Mouse (Mus musculus) heart, postnatal 25 days (tissue): Measurements from ENCODE around the gene Sult1b1. TPM values are rescaled to one million over a fixed set of nuclear protein-coding genes. Genes with fewer than 3 reads are reported as not detected.
"Not testable (repeated sequence)": the region's sequence is repeated elsewhere in the genome, so short reads cannot be mapped to it uniquely, and the experiment has no call there.

Source experiments
- DNase-seq: peaks from one replicate; pipeline ENCODE4 v3.0.0; 2022; ENCODE audit warnings: low spot score
- intact Hi-C: fragments of 180-260 bp; cut with DNase I; formaldehyde crosslinking; loops from one replicate; pipeline ENCODE4 v1.15.1; 2025
- total RNA-seq, 2 experiments: library from RNA; stranded (reverse); gene quantifications; 2 replicates each; pipeline ENCODE4 v1.2.3; 2021

Sult1b1 gene
- not detected for total RNA-seq

DNA sequence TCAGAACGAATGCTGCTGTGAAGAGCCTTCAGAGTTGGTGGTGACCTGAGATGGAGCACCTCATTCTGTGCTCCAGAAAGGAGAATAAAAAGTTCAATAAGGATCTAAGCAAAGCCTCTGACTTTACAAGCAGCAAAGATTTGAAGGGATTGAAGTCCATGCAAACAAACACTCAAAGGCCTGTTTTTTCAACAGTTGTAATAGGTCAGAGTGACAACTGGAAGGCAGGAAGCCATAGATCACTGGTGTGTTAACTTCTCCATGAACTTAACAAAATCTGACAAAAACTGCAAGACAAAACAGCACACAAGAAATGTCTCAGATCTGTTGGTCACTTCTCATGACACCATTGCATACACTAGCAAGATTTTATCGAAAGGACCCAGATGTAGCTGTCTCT, at the start of gene Sult1b1:
Gene Sult1b1 (minus strand): TSS at position 85 of the 400 bp plus-strand sequence.
- no peak for DNase-seq
- intact Hi-C loops: no loop called here

DNA sequence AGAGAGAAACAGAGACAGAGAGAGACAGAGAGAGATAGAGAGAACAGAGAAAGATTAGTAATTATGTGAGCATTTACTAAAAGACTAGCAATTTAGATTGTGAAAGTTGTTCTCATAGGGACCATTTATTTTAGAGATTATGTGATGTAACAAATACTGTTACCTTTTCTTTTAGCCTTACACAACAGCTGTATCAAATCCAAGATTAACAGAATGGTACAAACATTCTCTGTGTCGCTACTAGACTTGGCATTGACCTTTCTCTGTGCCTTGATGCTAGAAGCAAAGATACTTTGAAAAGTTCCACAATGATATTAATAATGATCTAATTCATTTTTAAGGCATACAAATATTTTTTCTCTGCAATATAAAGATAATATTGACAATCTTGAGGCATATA, 42.4 kb upstream of the Sult1b1 start:
- no peak for DNase-seq
- intact Hi-C loops: no loop called here

DNA sequence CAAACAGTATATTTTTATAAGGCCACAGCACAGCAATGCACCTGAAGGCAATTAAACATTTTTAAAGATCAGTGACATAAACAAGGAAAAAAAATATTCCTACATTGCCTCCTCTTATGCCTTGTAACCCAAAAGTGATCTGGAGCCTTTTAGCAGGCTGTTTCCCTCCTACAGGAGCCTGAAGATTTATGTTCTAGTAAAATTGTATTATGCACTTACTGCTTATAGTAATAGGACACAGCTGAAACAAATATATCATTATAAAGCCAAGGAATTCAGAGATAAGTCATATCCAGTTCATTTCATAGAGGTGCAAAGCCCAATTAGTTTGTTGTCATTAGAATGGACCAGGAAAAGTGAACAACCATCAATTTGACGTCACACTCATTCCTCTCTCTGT, 36.2 kb upstream of the Sult1b1 start:
- intact Hi-C loops: no loop called here
- no peak for DNase-seq

DNA sequence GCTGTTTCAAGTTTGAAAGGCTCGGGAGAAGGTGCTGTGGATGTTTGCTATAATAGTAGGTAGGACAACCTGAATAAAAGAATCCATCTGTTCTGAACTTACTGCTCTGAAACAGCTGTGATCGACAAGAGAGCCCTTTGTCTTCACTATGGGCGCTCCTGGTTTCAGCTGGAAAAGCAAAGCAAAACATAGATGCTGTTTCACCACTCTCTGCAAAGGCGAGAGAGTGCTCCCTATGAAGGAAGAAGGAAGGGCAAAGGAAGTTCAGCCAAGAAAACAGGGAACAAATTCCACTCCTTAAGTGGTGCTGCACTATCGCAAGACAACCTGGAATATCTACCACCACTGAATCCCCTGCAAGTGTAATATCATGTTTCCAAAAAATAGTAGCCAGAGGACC, 35.5 kb upstream of the Sult1b1 start:
- intact Hi-C loops: no loop called here
- DNase-seq: no peak

DNA sequence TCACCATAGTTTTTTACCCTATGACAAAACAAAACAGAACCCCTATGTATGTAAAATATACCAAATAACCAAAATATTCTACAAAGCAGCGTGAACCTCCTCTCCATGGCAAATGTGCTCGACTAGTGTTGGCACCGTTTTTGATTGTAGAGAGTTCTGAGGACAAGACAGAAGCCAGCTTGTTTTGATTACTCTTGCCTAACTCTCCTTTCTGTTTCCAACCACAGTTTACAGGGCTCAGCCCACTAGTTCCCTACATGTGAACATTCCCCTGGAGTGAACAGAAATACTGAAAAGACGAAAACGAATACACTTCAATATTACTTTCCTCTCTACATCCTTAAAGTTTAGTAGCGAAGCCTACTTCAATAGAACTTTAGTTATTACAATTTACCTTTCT, 34.8 kb upstream of the Sult1b1 start:
- intact Hi-C loops: no loop called here
- no peak for DNase-seq

DNA sequence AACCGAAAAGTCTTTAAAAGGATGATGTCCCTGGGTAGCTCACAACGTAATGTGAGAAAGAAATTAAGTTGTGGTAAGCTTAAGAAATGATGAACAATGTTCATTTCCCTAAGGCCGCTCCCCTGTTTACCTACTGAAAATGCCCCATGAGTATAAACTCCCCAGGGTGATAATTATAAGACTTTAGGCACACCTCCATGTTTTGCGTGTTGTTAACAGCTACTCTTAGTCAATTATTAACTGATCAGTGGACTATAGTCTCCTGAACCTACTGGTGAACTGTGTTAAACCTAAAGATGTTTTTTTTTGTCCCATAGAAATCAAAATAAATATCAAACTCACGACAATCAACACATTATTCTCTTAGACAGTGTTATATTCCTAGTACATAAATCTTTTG, 30.9 kb upstream of the Sult1b1 start, which contains the start of gene Sult1d1:
Gene Sult1d1 (minus strand): TSS at position 183 of the 400 bp plus-strand sequence.
- no peak for DNase-seq
- intact Hi-C loops: no loop called here

DNA sequence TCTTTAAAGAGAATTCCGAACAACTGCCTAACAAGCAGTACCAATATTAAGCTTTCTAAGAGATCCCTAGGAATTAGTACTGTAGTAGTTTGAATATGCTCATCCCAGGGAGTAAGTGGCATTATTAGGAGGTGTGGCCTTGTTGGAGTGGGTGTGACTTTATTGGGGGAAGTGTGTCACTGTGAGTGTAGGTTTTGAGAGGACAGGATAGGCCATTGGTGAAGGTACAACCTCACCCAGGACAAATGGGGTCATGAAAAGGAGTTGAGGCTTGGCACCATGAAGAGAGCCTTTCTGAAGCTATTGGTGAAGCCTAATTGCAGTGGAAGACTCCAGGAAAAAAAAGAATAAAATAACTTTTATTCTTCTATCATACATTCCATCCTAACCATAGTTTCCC, 29.3 kb upstream of the Sult1b1 start:
- intact Hi-C loops: no loop called here
- DNase-seq: no peak

DNA sequence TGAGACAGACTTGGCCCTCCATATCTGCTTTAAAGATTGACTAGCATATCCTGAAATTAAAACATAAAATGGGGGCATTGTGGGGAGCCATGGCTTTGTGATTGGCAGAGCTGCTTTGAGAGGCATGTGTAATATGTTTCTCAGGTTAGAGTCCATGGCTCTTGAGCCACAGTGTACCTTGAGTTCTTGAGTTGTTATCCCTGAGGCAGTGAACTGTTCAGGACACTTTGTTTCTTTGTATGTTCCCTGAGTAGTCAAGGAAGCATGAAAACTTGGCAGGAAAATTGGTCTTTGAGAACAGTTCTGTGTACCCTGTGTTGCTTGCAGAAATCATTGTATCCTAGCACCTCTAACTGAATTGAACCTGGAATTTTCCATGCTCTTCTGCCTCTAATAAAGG, 25.0 kb upstream of the Sult1b1 start:
- no peak for DNase-seq
- intact Hi-C loops: no loop called here

DNA sequence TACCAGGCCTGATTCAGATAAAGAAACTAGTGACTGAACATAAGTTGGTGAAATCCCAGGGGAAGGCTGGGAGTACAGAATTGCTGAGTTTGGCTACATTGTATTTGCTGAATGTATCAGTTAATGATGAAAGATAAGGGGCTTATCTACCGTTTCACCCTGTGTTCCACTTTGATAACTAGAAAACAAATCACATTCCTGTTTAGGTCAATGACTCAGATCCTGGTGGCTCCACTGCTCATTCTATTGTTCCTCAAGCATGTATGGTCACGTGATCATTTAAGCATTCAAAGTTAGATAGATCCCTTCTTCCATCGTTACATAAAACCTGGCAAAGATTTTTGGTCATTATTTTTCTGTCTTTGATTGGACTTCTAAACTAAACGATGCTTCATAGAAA, 24.5 kb upstream of the Sult1b1 start:
- DNase-seq: no peak
- intact Hi-C loops: no loop called here

DNA sequence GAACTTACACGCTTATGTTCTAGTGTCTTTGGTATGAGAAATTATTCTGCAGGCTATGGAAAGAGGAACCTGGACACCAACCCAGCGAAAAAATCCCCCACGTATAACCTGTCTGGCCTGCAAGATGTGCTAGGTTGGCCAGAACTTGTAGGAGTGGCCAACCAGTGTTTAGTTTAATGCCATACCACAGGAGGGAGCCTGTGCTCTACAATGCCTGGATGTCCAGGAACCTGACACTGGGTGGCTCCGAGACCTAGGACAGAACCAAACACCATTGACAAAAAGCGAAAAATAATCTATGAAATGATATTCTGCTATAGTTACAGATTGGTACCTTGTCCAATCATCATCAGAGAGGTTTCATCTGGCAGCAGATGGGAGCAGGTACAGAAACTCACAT, 22.1 kb upstream of the Sult1b1 start:
- intact Hi-C loops: no loop called here

DNA sequence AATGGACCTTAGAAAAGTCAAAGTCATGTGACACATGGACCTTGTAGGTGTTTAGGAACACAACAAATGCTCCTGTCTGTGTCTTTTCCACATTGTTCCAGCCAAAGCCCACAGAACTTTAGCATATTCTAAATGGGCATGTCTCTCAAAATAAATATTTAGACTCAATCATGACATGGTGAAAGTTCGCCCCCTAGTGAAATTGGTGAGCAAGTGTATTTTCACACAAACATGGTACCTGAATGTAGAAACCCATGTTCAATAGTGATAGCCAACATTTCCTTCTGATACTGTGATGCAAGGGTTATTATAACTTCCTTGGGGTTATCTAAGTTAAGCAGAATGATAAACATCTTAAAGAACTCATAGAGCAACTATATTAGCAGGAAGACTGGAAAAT, 12.9 kb upstream of the Sult1b1 start:
- DNase-seq: no peak
- intact Hi-C loops: no loop called here

More for the DNA sequence above, 22.1 kb upstream of the Sult1b1 start:
- DNase-seq: no peak

DNA sequence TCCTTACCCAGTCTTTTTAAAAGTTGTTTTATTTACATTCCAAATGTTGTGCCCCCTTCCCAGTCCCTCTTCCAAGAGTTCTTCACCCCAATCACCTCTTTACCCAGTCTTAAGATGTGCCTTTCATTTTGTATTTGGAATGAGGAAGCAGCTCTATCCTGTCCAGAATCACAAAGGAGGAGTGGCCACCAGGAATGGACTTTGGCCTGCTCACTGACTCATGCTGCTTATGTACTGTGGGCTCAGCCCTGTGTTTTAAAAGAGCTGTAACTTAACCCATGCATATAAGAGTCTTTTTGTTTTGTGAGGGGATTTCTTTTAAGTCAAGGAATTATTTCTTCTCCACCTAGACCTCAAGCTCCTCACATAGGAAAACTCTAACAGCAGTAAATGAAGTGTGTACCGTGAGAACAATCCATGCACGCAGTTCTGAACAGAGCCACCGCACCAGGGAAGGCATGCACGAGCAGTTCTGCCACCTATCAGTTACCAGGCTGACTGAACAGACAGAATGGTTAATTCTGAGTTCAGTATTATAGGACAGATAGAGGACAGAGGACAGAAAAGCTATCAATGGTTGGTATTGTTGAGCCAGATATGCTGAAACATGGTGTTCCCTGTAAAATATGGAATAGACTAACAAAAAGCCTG, 1.9 kb downstream of the Sult1b1 start:
- intact Hi-C loops: no loop called here
- no peak for DNase-seq

DNA sequence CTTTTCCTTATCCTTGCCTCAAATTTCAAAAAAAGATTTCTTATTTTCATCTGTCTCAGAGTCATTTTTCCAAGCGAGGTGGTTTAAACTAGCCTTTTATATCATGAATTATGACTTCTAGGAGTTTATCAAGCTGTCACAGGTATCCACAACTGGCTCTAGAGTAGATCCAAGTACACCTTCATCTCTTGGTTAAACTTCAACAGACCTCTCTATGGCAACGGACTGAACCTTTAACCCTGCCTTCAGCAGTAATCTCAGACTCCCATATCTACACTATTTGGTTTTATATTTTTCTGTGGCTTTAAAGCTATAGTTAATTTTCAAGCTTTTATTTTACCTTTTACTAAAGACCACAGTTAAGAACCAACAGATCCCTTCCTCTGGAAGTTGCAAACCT, 5.7 kb downstream of the Sult1b1 start:
- no peak for DNase-seq
- intact Hi-C loops: no loop called here

DNA sequence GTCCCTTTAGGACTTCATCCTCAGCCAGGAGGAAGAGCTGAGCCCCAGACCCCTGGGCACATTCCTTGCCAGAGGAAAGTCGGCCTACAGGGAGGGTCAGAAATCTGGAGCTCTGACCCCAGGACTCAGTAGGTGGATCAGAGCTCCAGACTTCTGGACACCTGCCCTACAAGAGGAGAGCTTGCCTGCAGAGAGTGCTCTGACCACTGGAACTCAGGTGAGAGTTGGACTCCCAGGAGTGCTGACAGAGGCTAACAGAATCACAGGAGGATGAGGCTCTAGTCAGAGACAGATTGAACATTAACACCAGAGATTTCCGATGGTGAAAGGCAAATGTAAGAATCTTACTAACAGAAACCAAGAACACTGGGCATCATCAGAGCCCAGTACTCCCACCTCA, 14.4 kb downstream of the Sult1b1 start:
- intact Hi-C loops, DNase-seq: not testable (repeated sequence)

DNA sequence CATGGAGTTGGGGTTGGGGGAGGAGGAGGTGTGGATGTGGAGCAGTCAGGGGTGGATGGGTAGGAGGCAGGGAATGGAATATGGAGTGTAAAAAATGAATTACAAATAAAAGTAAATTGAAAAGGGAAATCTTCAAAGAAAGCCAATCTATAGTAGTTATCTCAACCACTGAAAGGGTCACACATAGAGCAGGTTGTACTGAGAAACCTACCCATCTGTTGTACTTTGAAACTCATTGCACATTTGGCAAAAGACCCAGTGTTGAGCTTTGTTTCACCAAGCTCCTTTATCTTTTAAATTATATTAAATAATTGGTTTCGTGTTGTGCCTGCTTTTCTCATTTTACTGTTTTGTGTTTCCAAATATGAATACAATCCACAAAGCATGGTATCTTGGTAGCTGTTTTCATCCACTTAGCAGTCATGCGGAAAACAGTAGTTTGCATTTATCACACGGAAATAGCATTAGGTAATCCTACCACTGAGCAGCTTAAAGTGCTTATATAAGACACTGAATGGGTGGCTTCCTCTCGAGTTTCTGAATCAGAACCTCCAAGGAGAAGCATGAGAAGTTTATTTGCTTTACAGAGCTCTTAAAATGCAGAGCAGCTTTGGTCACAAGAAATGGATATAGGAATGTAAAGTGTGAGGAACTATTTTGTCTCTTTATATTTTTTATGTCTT, 32.1 kb downstream of the Sult1b1 start:
- no peak for DNase-seq
- intact Hi-C loops: no loop called here

DNA sequence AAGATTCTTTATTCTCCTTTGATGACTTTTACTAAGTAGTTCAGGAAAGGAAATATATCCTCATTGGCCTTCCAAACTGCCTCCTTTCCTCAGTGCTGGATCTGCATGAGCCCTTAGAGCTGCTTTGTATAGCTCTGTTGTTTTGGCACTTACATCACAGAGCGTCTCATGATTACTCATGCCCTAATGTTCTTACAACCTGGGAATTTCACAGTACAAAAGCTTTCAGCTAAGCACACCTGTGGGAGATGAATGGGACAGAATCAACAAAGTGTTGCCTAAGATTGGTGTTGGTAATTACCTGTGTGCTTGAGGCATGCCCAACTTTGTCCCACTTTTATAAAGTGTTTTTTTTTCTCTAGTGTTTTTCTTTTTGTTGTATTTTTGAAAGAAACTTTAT, 35.3 kb downstream of the Sult1b1 start:
- intact Hi-C loops: no loop called here
- DNase-seq: no peak

DNA sequence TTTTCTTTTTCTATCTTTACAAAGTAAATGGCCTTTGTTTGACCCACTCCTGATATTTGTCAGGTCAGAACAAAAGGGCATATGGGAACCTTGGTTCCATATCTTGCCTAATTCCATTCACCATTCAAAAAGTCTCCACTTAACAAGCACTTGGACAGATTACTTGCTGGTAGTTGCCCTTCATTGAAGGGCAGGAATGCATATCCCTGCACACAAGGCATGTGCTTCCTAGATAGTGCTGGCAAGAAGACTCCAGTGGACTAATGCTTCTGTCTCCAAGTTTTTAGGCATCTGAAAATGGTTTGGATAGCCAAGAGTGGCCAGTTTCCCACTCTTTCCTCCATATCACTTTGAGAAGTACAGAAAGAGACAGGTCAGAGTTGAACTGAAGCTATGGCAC, 38.7 kb downstream of the Sult1b1 start:
- intact Hi-C loops: no loop called here
- no peak for DNase-seq

DNA sequence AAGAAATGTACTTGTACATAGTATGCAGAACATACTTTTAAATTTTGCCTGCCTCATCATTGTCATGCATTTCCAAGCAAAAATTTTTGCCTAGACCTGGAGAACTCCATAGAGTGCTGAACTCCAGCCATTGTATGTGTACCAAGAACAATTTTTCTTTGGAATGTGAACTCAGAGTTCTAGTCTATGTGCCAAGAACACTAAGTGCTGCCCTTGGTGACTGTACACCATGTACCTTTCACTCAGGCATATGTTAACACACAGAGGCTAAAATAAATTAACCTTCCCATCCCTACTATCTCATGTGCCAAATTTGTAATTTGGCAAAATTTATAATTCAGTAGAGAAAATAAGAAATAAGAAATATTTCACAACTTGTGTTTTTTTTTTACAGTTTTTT, 39.1 kb downstream of the Sult1b1 start:
- intact Hi-C loops: no loop called here

DNA sequence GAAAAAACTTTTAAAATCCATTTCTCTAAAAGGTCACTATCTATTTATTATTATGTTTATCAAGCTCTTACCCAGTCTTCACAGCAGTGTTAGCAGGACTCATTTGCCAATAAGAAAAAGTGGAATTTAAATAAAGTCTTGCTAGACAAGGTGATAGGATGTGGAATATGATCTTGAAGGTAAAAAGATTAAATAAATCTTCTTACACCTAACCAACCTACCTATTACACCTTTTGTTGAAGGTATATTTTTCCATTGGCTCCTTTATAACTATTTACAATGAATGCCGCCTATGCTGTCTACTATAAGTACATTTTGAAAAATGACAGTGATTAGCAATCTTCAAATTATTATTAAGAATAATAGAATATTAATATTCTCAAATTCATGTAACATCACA, 47.2 kb downstream of the Sult1b1 start, which contains the start of gene Ugt2a1:
Gene Ugt2a1 (minus strand): TSS at position 101 of the 400 bp plus-strand sequence.
- no peak for DNase-seq
- intact Hi-C loops: no loop called here

More for the DNA sequence above, 39.1 kb downstream of the Sult1b1 start:
- no peak for DNase-seq

DNA sequence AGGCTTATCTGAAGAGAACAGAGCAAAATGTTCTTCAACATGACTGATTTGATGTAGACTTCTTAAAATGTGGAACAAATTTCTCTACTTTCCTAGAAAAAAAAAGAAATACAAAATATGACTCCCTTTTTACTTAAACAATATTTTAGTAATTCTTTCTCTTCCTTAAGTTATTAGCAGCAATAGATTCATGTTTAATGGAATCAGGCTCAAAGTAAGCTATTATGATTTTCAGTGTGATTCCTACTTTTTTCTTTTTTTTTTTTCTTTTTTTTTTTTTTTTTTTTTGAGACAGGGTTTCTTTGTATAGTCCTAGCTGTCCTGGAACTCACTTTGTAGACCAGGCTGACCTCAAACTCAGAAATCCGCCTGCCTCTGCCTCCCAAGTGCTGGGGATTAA, 51.3 kb downstream of the Sult1b1 start, which contains the start of gene Gm43638:
Gene Gm43638 (minus strand): TSS at position 101 of the 400 bp plus-strand sequence.
- intact Hi-C loops, DNase-seq: not testable (repeated sequence)

DNA sequence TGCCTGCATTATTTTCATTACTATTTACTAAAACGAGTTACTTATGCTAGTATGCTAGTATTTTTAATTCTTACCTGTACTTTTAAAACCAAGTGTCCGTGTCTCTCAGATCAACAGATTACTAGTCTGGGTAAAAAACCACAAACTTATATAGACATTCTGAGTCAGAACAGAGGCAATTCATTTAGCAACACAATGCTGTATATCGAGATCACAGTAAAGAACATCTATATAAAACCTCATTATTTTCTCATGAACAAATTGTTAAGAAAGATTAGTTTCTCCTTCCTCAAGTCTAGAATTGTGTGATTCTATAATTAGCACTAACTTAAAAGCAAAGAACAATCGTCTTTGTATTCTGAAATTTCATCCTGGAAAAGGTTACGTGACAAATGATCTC, 55.8 kb downstream of the Sult1b1 start, which contains the start of gene Ugt2a2:
Gene Ugt2a2 (minus strand): TSS at position 101 of the 400 bp plus-strand sequence.
- intact Hi-C loops: no loop called here
- DNase-seq: no peak
